Mouse (Mus musculus) olfactory bulb, adult 2 months (tissue): ENCODE data around the gene Fam241b.

Experiments used
- CTCF ChIP-seq: fragments of 200-500 bp; IDR thresholded peaks from 2 replicates; pipeline ENCODE4 v1.5.1; 2012; ENCODE audit warnings: low read depth, mild to moderate bottlenecking, low read length, moderate library complexity; ENCODE audit not compliant: insufficient read depth
- POLR2A ChIP-seq: fragments of 200-500 bp; IDR thresholded peaks from 2 replicates; pipeline ENCODE4 v1.6.1; 2012; ENCODE audit warnings: mild to moderate bottlenecking, low read depth, low read length, moderate library complexity; ENCODE audit not compliant: insufficient read depth

GRCm38 (mm10) chr10:62149929-62150328 lies 6.2 kb upstream of the Fam241b start:
- TF ChIP-seq CTCF (no peak), POLR2A (no peak)
